Mouse (Mus musculus) bone marrow macrophage, adult 2 months (primary cell): ENCODE measurements at regions not wholly inside any gene's neighbourhood (a gene's known extent, or its start where the extent isn't known, plus 50 kb on each side); places are given as distances from the start of the nearest gene placed in this dataset.

ENCODE experiments used
- H3K27ac ChIP-seq: 2 replicates; pipeline ENCODE4 v1.5.1; 2012; ENCODE audit warnings: low read depth, low read length; ENCODE audit not compliant: insufficient read depth
- H3K4me1 ChIP-seq: 2 replicates; pipeline ENCODE4 v1.6.1; 2012; ENCODE audit warnings: low read length; ENCODE audit not compliant: control insufficient read depth, insufficient read depth
- H3K4me3 ChIP-seq: 2 replicates; pipeline ENCODE4 v1.5.1; 2012; ENCODE audit warnings: mild to moderate bottlenecking, low read length, moderate library complexity; ENCODE audit not compliant: insufficient read depth
- CTCF ChIP-seq: IDR thresholded peaks from 2 replicates; pipeline ENCODE4 v1.5.1; 2012; ENCODE audit warnings: low read depth, mild to moderate bottlenecking, low read length, moderate library complexity
- POLR2A ChIP-seq: IDR thresholded peaks from 2 replicates; pipeline ENCODE4 v1.6.1; 2012; ENCODE audit warnings: mild to moderate bottlenecking, low read depth, low read length, borderline replicate concordance

GRCm38 (mm10) chr15:31973889-31974288, 203.2 kb upstream of the Tas2r119 start:
- Histone ChIP-seq H3K27ac (no peak overlapping the region), H3K4me1 (no peaks in the 10 kb centered on the region), H3K4me3 (no peak overlapping the region)
- no peak for TF ChIP-seq CTCF

DNA sequence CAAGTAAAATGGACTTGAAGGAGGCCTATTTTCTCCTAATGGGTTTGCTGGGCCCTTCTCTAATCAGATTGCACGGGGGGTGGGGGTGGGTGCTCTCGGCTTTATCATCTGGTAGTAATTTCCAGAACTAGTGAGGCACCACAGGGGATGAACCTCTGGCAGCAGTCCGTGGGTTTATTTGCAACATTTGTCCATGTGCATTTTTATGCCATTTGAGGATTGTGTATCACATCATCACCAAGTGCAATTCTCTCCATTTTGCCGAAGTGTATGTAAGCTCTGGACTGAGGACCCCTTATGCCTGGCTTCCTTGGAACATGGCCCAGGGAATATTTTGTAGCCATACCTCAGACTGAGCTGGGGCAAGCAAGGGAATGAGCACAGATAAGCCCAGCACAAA, 200.6 kb upstream of the Tas2r119 start:
- TF ChIP-seq POLR2A (no peak), CTCF (no peak)
- Histone ChIP-seq H3K4me1 (no peaks in the 10 kb centered on the region), H3K27ac (no peak overlapping the region), H3K4me3 (no peak overlapping the region)

DNA sequence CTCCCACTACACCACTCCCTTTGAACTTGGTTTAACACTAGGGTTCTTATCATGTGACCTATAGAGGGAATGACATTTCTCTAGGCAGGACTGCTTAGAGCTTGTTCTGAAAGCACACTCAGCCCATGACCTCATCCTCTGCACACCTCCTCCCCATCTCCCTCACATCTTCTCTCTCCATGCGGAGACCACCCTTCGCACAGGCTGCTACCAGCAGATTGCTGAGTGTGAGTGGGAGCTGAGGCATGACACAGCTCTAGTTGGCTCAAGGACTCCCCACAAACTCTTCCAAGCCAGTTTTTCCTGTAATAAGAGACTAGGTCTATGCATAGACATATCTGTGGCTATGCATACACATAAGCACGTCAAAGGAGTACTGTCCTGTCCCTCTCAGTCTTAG, 199.5 kb upstream of the Tas2r119 start:
- no peak overlapping the region for H3K27ac ChIP-seq
- no peaks in the 10 kb centered on the region for H3K4me1 ChIP-seq
- TF ChIP-seq CTCF (no peak), POLR2A (no peak)
- no peak overlapping the region for H3K4me3 ChIP-seq

GRCm38 (mm10) chr15:31979961-31980360, 197.1 kb upstream of the Tas2r119 start:
- Histone ChIP-seq H3K27ac (no peak overlapping the region), H3K4me1 (no peaks in the 10 kb centered on the region), H3K4me3 (no peak overlapping the region)
- no peak for TF ChIP-seq POLR2A
- no peak for TF ChIP-seq CTCF

GRCm38 (mm10) chr15:31980791-31981190, 196.3 kb upstream of the Tas2r119 start:
- Histone ChIP-seq H3K4me3 (no peak overlapping the region), H3K4me1 (no peaks in the 10 kb centered on the region), H3K27ac (no peak overlapping the region)
- no peak for TF ChIP-seq CTCF
- no peak for TF ChIP-seq POLR2A

GRCm38 (mm10) chr15:31987291-31987690, 189.8 kb upstream of the Tas2r119 start:
- H3K4me1 ChIP-seq: no peaks in the 10 kb centered on the region
- no peak overlapping the region for H3K4me3 ChIP-seq
- no peak overlapping the region for H3K27ac ChIP-seq
- TF ChIP-seq CTCF (no peak), POLR2A (no peak)

GRCm38 (mm10) chr15:31989093-31989492, 188.0 kb upstream of the Tas2r119 start:
- Histone ChIP-seq H3K4me1 (no peaks in the 10 kb centered on the region), H3K27ac (no peak overlapping the region), H3K4me3 (no peak overlapping the region)
- TF ChIP-seq CTCF (no peak), POLR2A (no peak)

GRCm38 (mm10) chr15:31989593-31990290, 187.3 kb upstream of the Tas2r119 start:
- no peak overlapping the region for H3K27ac ChIP-seq
- no peaks in the 10 kb centered on the region for H3K4me1 ChIP-seq
- TF ChIP-seq CTCF (no peak), POLR2A (no peak)
- H3K4me3 ChIP-seq: no peak overlapping the region

- Histone ChIP-seq H3K4me3 (no peak overlapping the region), H3K4me1 (no peaks in the 10 kb centered on the region)
- TF ChIP-seq CTCF: no peak
- no peak for TF ChIP-seq POLR2A
These were observed 179.1 kb upstream of the Tas2r119 start for GRCm38 (mm10) chr15:31997996-31998395.

GRCm38 (mm10) chr15:31999553-31999952, 177.5 kb upstream of the Tas2r119 start:
- TF ChIP-seq CTCF (no peak), POLR2A (no peak)
- no peaks in the 10 kb centered on the region for H3K4me1 ChIP-seq
- no peak overlapping the region for H3K27ac ChIP-seq
- no peak overlapping the region for H3K4me3 ChIP-seq

More at GRCm38 (mm10) chr15:31997996-31998395, 179.1 kb upstream of the Tas2r119 start:
- no peak overlapping the region for H3K27ac ChIP-seq

DNA sequence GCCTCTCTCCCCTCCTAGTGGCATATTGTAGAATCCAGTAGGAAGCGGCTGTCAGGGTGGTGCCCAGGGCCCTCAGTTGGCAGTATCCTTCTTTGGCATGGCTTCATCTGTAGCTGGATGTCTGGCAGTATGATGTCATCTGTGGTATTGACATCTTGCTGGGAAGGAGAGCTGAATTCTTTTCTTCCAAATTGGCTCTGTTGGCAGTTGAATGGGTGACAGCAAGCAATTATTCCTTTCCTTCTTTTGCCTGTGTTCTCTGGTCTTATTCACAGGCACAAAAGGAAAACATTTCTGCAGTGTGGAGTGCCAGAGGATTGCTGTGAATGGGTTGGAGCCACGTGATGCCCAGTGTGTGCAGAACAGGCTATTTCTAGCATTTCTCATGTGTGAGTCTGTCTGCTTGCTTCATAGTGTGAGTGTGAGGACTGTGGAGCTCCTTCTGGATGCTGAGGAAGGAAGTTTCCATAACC, 174.1 kb upstream of the Tas2r119 start:
- TF ChIP-seq POLR2A: no peak
- TF ChIP-seq CTCF: no peak
- H3K4me1 ChIP-seq: no peaks in the 10 kb centered on the region
- H3K27ac ChIP-seq: no peak overlapping the region
- no peak overlapping the region for H3K4me3 ChIP-seq
